Mouse (Mus musculus) adrenal gland, postnatal 0 days (tissue): ENCODE data around the gene Ccdc61. TPM values are rescaled to one million over a fixed set of nuclear protein-coding genes. Genes with fewer than 3 reads are reported as not detected.

ENCODE experiments used
- polyA plus RNA-seq: library from polyadenylated mRNA; unstranded; fragments of >200 nt; fragmentation: Nextera tagmentation; extraction: Ambion mirVana; gene quantifications from 2 replicates; pipeline ENCODE4 v1.2.1, GENCODE M21; 2015

Gene Ccdc61
- polyA plus RNA-seq = 17.2 and 17.7 TPM in 2 replicates

DNA sequence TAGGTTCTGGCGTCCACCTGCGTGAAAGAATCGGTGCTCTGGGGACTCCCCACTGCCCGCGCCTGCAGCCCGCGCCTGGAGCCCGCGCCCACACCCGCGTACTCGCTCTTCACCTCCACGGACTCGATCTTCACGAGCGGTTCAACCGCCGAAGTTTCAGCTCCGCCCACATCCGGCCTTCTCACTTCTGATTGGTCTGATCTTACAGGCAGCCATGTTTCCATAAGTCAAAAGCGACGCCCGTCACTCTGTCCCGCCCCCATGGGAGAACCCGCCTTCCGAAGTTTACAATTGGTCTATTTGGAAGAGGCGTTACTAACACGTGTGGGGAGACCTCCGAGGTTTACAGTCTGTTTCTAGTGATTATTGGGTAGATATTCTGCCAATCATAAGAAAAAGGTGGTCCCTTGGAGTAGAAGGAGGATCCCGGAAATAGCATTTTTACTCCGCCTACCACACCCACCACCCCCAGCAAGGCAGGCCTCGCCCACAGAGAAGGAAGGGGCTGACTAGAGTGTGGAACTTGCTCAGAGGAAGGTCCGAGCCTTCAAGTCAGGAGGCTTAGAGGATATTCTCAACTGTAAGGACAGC is at the start of gene Ccdc61:
Gene Ccdc61 (minus strand): TSS at position 175 of the 591 bp plus-strand sequence.

DNA sequence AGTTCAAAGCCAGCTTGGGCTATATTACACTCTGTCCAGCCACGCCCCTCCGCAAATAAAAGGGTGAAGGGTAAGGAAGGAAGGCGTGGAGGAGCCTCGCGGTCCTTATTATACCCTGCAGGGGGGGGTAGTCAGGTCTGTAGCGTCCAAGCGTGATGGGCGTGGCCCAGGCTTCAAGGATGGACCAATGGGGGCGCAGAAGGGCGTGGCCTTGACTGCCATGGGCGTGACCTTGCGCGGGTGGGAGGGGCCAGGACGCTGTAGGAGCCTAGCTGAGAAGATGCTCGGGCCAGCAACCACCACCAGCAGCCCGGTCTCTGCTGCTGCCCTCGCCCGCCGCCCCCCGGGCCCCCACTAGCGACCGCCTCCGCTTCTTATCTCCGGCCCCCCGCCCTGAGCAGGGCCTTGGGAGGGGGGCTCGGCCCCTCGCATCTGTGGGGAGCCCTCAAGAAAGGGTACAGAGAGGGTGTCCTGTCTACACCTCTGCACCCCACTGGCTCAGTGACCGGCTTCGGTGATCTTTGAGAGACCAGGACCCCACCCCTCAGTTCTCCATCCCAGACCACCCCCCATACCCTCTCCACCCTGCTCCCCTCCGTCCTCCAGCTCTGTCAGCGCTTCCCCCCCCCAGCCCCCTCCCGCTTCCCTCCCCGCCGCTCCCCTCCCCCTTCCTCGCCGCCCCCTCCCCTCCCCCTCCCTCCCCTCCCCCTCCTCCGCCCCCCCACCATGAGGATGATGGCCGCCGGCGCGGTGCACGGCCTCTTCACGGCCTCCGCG is 15.1 kb upstream of the Ccdc61 start, which contains the start of gene Nova2:
Gene Nova2 (plus strand): TSS at position 727 of the 777 bp plus-strand sequence.

DNA sequence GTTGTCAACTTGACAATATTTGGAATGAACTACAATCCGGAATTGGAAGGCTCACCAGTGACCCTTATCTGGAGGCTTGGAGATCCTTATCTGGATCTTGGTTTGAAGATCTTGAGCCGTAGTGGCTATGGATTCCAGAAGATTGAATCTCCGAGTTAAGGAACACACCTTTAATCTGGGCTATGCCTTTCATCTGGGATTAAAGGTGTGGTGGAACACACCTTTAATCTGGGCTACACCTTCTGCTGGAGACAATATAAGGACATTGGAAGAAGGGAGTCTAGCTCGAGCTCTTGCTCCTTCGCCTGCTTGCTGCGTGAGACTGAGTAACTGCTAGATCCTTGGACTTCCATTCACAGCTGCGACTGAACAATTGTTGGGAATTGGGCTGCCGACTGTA is 39.2 kb downstream of the Ccdc61 start, which contains the start of gene Pglyrp1:
Gene Pglyrp1 (plus strand): TSS at position 301 of the 400 bp plus-strand sequence.

Other genes with a start within 250 kb of the Ccdc61 start
- not detected in 2 replicates for gene Psg20, start 224.2 kb downstream of the Ccdc61 start, polyA plus RNA-seq
- 0.10 TPM in 1 of 2 replicates, not detected in the other for gene Psg22, start 192.3 kb downstream of the Ccdc61 start, polyA plus RNA-seq
- gene Psg19, start 111.9 kb downstream of the Ccdc61 start, polyA plus RNA-seq = not detected in 2 replicates
- 0.08 and 0.12 TPM in 2 replicates for gene Psg17, start 88.8 kb downstream of the Ccdc61 start, polyA plus RNA-seq
- gene Mill2, start 70.4 kb downstream of the Ccdc61 start, polyA plus RNA-seq = 4.0 and 7.8 TPM in 2 replicates
- 7.2 and 13.5 TPM in 2 replicates for gene Pglyrp1, start 39.1 kb downstream of the Ccdc61 start, polyA plus RNA-seq
- gene Nova2, start 15.5 kb upstream of the Ccdc61 start, polyA plus RNA-seq = 0.58 and 0.68 TPM in 2 replicates
- gene Nanos2, start 77.0 kb upstream of the Ccdc61 start, polyA plus RNA-seq = 0.16 TPM in 1 of 2 replicates, not detected in the other
- 4.6 and 4.8 TPM in 2 replicates for gene Mypop, start 80.8 kb upstream of the Ccdc61 start, polyA plus RNA-seq
- gene Irf2bp1, start 93.6 kb upstream of the Ccdc61 start, polyA plus RNA-seq = 15.6 and 16.6 TPM in 2 replicates
- gene Foxa3, start 113.1 kb upstream of the Ccdc61 start, polyA plus RNA-seq = 1.1 and 2.4 TPM in 2 replicates
- gene Sympk, start 114.0 kb upstream of the Ccdc61 start, polyA plus RNA-seq = 14.9 and 20.6 TPM in 2 replicates
- gene Rsph6a, start 144.3 kb upstream of the Ccdc61 start, polyA plus RNA-seq = not detected in 2 replicates
- 14.5 and 21.0 TPM in 2 replicates for gene Dmwd, start 165.8 kb upstream of the Ccdc61 start, polyA plus RNA-seq
- 21.6 and 28.7 TPM in 2 replicates for gene Dmpk, start 173.4 kb upstream of the Ccdc61 start, polyA plus RNA-seq
- gene Six5, start 184.2 kb upstream of the Ccdc61 start, polyA plus RNA-seq = 4.2 and 5.9 TPM in 2 replicates
- 0.33 and 0.44 TPM in 2 replicates for gene Gm4969, start 208.0 kb upstream of the Ccdc61 start, polyA plus RNA-seq
- gene Fbxo46, start 209.4 kb upstream of the Ccdc61 start, polyA plus RNA-seq = 5.8 and 8.7 TPM in 2 replicates
- gene Qpctl, start 238.9 kb upstream of the Ccdc61 start, polyA plus RNA-seq = 10.3 and 16.6 TPM in 2 replicates
- 109 and 149 TPM in 2 replicates for gene Snrpd2, start 239.3 kb upstream of the Ccdc61 start, polyA plus RNA-seq